Mouse (Mus musculus): ENCODE results near the gene Gm21992.

Gene Gm21992

GRCm38 (mm10) chr19:4748493-4748892 lies 62.9 kb downstream of the Gm21992 start:
- DNase-seq (ENCODE audit: low spot score): no peak

- no peak for DNase-seq (ENCODE audit: low spot score)
These were observed 63.6 kb downstream of the Gm21992 start for GRCm38 (mm10) chr19:4747631-4748312.

GRCm38 (mm10) chr19:4746611-4747010 lies 64.8 kb downstream of the Gm21992 start:
- no peak for DNase-seq (ENCODE audit: low spot score)

GRCm38 (mm10) chr19:4745681-4746080 lies 65.7 kb downstream of the Gm21992 start:
- DNase-seq (ENCODE audit: low spot score): no peak

- peak; percentile 45 for DNase-seq (ENCODE audit: low spot score)
These were observed 66.4 kb downstream of the Gm21992 start for GRCm38 (mm10) chr19:4745057-4745456.

GRCm38 (mm10) chr19:4744026-4744425 lies 67.4 kb downstream of the Gm21992 start:
- DNase-seq (ENCODE audit: low spot score): no peak

GRCm38 (mm10) chr19:4743524-4743923 lies 67.9 kb downstream of the Gm21992 start:
- DNase-seq (ENCODE audit: low spot score): peak; percentile 30

GRCm38 (mm10) chr19:4742229-4742628 lies 69.2 kb downstream of the Gm21992 start:
- no peak for DNase-seq (ENCODE audit: low spot score)

- DNase-seq (ENCODE audit: low spot score): no peak
These were observed 69.9 kb downstream of the Gm21992 start for GRCm38 (mm10) chr19:4741482-4741881.

GRCm38 (mm10) chr19:4739762-4740161 lies 71.7 kb downstream of the Gm21992 start:
- DNase-seq (ENCODE audit: low spot score): no peak

- DNase-seq (ENCODE audit: low spot score): no peak
These were observed 72.4 kb downstream of the Gm21992 start for GRCm38 (mm10) chr19:4739053-4739452.

- no peak for DNase-seq (ENCODE audit: low spot score)
These were observed 73.5 kb downstream of the Gm21992 start for GRCm38 (mm10) chr19:4737866-4738265.

- no peak for DNase-seq (ENCODE audit: low spot score)
These were observed 78.4 kb downstream of the Gm21992 start for GRCm38 (mm10) chr19:4733052-4733451.

GRCm38 (mm10) chr19:4729186-4729585 lies 82.2 kb downstream of the Gm21992 start:
- peak; percentile 1 for DNase-seq (ENCODE audit: low spot score)

GRCm38 (mm10) chr19:4720671-4721244 lies 90.7 kb downstream of the Gm21992 start:
- peak; percentile 92 for DNase-seq (ENCODE audit: low spot score)

- DNase-seq (ENCODE audit: low spot score): no peak
These were observed 91.3 kb downstream of the Gm21992 start for GRCm38 (mm10) chr19:4720112-4720511.

GRCm38 (mm10) chr19:4719351-4719764 lies 92.1 kb downstream of the Gm21992 start:
- peak; percentile 72 for DNase-seq (ENCODE audit: low spot score)

- peak; percentile 32 for DNase-seq (ENCODE audit: low spot score)
These were observed 92.7 kb downstream of the Gm21992 start for GRCm38 (mm10) chr19:4718716-4719115.

- no peak for DNase-seq (ENCODE audit: low spot score)
These were observed 94.1 kb downstream of the Gm21992 start for GRCm38 (mm10) chr19:4717281-4717680.

GRCm38 (mm10) chr19:4716756-4717155 lies 94.7 kb downstream of the Gm21992 start:
- DNase-seq (ENCODE audit: low spot score): no peak

GRCm38 (mm10) chr19:4713886-4714285 lies 97.5 kb downstream of the Gm21992 start:
- no peak for DNase-seq (ENCODE audit: low spot score)

GRCm38 (mm10) chr19:4712781-4713526 lies 98.5 kb downstream of the Gm21992 start:
- DNase-seq (ENCODE audit: low spot score): no peak

GRCm38 (mm10) chr19:4712156-4712780 lies 99.1 kb downstream of the Gm21992 start:
- DNase-seq (ENCODE audit: low spot score): no peak
